Mouse (Mus musculus) spleen, postnatal 10 days (tissue): Measurements from ENCODE around the gene Zswim2.
"Not testable (repeated sequence)": the region's sequence is repeated elsewhere in the genome, so short reads cannot be mapped to it uniquely, and the experiment has no call there.

ENCODE experiments used
- DNase-seq, 2 experiments: peaks; one replicate each; pipeline ENCODE4 v3.0.0; 2021 to 2022; ENCODE audit warnings: low spot score in 2 of 2

Gene Zswim2

DNA sequence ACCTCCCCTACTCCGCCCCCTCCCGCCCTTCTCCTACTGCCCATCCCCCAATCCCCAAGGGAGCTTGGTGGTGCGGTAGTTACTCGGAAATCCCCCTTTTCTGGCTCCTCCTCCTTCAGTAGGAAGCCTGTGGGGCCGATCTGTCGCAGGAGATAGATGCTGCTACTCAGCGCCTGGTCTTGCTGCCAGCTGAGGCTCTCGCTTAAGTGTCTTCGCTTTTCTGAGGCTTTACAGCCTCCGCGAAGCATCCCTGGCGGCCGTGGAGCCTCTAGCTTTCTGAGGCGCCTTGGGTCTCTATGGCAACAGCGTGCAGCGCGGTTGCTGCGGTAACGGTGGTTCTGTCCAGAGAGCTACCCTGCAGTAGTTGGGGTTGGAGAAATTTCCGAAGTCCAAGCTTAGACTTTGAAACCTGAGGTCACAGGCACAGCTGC lies at the start of gene Zswim2:
Gene Zswim2 (minus strand): TSS at position 298 of the 431 bp plus-strand sequence.
- DNase-seq, result peak; percentile 5 to 37

DNA sequence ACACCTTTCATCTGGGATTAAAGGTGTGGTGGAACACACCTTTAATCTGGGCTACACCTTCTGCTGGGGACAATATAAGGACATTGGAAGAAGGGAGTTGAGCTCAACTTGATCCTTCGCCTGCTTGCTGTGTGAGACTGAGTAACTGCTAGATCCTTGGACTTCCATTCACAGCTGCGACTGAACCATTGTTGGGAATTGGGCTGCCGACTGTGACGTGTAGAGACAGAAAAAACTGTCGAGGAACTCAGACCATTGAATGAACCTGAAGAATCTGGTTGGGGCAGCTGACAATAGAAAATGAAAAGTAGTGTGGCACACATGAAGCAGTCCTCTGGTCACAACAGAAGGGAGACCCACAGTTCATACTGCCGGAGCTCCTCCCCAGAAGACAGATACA lies 49.2 kb upstream of the Zswim2 start, which contains the start of gene Gm13691:
Gene Gm13691 (plus strand): TSS at position 301 of the 400 bp plus-strand sequence.
- not testable (repeated sequence) for DNase-seq

DNA sequence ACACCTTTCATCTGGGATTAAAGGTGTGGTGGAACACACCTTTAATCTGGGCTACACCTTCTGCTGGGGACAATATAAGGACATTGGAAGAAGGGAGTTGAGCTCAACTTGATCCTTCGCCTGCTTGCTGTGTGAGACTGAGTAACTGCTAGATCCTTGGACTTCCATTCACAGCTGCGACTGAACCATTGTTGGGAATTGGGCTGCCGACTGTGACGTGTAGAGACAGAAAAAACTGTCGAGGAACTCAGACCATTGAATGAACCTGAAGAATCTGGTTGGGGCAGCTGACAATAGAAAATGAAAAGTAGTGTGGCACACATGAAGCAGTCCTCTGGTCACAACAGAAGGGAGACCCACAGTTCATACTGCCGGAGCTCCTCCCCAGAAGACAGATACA lies 43.4 kb upstream of the Zswim2 start, which contains the start of gene Gm13697:
Gene Gm13697 (plus strand): TSS at position 301 of the 400 bp plus-strand sequence.
- not testable (repeated sequence) for DNase-seq

DNA sequence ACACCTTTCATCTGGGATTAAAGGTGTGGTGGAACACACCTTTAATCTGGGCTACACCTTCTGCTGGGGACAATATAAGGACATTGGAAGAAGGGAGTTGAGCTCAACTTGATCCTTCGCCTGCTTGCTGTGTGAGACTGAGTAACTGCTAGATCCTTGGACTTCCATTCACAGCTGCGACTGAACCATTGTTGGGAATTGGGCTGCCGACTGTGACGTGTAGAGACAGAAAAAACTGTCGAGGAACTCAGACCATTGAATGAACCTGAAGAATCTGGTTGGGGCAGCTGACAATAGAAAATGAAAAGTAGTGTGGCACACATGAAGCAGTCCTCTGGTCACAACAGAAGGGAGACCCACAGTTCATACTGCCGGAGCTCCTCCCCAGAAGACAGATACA lies 37.6 kb upstream of the Zswim2 start, which contains the start of gene Gm13694:
Gene Gm13694 (plus strand): TSS at position 301 of the 400 bp plus-strand sequence.
- not testable (repeated sequence) for DNase-seq

DNA sequence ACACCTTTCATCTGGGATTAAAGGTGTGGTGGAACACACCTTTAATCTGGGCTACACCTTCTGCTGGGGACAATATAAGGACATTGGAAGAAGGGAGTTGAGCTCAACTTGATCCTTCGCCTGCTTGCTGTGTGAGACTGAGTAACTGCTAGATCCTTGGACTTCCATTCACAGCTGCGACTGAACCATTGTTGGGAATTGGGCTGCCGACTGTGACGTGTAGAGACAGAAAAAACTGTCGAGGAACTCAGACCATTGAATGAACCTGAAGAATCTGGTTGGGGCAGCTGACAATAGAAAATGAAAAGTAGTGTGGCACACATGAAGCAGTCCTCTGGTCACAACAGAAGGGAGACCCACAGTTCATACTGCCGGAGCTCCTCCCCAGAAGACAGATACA lies 31.8 kb upstream of the Zswim2 start, which contains the start of gene Gm13696:
Gene Gm13696 (plus strand): TSS at position 301 of the 400 bp plus-strand sequence.
- DNase-seq, result not testable (repeated sequence)

DNA sequence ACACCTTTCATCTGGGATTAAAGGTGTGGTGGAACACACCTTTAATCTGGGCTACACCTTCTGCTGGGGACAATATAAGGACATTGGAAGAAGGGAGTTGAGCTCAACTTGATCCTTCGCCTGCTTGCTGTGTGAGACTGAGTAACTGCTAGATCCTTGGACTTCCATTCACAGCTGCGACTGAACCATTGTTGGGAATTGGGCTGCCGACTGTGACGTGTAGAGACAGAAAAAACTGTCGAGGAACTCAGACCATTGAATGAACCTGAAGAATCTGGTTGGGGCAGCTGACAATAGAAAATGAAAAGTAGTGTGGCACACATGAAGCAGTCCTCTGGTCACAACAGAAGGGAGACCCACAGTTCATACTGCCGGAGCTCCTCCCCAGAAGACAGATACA lies 26.0 kb upstream of the Zswim2 start, which contains the start of gene Gm13695:
Gene Gm13695 (plus strand): TSS at position 301 of the 400 bp plus-strand sequence.
- DNase-seq, result not testable (repeated sequence)

DNA sequence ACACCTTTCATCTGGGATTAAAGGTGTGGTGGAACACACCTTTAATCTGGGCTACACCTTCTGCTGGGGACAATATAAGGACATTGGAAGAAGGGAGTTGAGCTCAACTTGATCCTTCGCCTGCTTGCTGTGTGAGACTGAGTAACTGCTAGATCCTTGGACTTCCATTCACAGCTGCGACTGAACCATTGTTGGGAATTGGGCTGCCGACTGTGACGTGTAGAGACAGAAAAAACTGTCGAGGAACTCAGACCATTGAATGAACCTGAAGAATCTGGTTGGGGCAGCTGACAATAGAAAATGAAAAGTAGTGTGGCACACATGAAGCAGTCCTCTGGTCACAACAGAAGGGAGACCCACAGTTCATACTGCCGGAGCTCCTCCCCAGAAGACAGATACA lies 20.2 kb upstream of the Zswim2 start, which contains the start of gene Gm13693:
Gene Gm13693 (plus strand): TSS at position 301 of the 400 bp plus-strand sequence.
- DNase-seq, result not testable (repeated sequence)

DNA sequence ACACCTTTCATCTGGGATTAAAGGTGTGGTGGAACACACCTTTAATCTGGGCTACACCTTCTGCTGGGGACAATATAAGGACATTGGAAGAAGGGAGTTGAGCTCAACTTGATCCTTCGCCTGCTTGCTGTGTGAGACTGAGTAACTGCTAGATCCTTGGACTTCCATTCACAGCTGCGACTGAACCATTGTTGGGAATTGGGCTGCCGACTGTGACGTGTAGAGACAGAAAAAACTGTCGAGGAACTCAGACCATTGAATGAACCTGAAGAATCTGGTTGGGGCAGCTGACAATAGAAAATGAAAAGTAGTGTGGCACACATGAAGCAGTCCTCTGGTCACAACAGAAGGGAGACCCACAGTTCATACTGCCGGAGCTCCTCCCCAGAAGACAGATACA lies 14.4 kb upstream of the Zswim2 start, which contains the start of gene Gm13698:
Gene Gm13698 (plus strand): TSS at position 301 of the 400 bp plus-strand sequence.
- DNase-seq, result not testable (repeated sequence)

DNA sequence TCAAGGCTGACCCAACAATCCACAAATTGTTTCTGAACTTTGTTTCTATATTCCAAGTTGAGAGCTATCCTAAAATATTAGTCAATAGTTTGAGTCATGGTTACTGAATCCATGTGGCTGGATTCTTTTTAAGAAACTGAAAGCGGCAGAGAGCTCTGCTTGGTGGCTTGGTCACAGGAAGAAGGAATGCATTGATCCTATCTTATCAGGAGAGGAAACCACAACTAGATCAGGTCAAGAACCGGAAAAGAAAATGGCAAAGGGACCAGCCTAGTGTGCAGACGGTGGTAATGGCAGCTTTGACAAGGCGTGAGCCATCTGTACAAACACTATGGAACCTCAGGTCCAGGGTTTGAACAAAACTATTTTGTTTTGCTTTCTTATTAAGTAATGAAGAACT lies 764 bp upstream of the Zswim2 start:
- no peak for DNase-seq

DNA sequence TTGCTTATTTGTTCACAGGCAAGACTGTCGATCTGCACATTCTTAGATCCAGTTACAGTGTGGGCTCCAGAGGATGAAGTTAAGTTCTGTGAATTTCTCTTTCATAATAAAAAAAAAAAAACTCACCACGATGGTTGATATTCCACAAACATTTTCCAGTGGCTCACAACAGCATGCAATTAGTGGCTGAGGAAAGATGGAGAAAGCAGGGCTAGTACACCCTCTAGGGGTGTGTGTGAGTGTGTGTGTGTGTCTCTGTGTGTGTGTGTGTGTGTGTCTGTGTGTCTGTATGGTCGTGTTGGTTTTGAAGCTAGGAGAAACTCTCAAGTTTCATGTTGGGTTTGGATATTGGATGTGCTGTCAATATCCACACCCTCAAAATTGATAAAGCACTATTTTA lies 350 bp upstream of the Zswim2 start:
- no peak for DNase-seq

DNA sequence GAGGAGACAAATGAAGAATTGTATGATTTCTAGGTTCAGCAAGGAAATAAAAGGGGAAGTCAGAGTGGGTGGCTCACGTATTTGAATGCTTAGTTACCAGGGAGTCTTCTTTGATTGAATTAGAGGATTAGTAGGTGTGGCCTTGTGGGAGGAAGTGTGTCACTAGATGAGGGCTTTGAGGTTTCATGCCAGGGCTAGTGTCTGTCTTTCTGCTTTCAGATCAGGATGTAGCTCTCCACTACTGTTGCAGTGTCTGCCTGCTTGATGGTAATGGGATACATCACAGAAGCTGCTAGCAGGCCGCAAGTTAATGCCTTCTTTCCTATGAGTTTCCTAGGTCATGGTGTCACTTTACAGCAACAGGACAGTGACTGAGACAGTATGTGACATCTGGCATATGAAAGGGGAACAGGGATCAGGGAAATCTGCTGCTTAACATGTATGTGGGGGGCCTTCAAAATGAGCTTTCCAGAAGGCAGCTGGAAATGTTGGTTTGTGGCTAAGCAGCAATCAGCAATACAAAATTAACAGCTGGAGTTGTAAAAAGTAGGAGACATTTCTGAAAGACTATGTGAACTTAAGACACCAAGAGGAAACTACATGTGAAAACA lies 11.4 kb downstream of the Zswim2 start:
- DNase-seq, result peak; percentile 4 to 17

DNA sequence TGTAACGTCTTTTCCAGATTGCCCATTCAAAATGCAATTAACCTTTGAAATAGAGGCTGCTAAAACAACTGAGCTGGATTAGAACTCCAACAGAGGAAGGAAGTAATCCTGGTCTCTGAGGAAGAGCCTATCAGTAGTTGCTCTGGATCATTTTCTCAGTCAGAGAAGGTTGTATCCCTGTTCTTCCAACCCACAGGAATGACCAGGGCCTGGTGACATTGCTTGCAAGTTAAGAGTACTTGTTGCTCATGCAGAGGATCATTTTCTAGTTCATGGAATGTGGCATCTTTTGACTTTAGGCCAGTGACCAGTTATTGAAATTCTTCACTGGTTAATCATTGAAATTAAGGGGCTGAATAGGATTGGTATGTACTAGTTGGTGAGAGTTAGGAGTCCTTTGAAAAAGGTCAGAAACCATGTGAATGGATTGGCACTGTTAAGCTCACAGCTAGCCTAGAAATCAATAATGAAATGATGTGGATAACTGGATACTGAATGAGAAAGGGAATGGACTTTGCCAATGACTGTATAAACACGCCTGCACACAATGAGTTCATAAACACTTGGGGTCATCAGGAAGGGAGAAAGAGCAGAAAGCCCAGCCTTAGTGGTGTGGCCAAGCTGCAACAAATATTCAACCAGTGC lies 39.0 kb downstream of the Zswim2 start:
- no peak for DNase-seq

DNA sequence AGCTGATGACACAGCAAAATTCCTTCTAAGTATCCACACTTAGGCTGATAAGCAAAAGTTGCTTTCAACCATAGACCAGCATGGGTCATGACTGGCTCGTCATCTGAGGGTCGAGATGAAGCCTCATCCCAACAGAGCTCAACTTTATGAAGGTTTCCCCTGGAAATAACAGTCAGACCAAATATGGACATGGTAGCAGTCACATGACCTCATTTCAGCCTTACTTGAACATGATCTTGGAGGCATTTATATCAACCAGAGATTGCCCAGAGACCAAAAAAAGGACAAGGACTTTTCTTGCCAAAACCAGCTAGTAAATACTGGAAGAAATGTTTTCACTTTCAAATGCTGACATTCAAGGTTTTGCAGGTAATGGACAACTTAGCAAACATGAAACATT lies 47.3 kb downstream of the Zswim2 start:
- DNase-seq, result no peak

DNA sequence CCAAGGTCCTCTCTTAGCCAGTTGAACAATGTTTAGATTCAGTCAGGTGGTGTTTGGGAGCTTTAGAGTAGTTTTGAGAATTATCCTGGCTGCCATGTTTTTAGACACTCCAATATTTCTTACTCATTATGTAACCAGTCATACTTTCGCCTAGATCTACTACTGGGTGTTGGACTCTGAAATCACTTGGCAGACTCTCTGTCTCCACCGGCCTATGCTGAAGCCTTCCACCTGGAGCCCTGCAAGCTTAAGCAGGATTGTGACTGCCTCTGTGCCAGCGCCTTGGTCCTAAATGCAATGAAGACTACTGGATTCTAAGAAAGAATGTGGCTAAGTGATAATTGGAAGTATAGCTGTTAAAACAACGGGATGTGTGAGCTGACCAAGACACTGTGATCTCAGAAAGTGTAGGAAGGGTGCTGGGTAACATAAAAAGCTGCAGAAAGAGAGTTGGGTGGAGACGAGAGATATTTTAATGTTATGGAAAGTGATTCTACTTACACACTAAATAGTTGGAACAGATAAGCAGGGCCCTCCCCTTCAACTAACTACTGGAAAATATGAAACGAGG lies 57.1 kb downstream of the Zswim2 start:
- no peak for DNase-seq
